Mouse (Mus musculus) MEL (cell line): Measurements from ENCODE around the gene Fars2.

Experiments used
- BHLHE40 ChIP-seq: IDR thresholded peaks from 2 replicates; pipeline ENCODE4 v1.6.1; 2012; ENCODE audit warnings: low read depth, mild to moderate bottlenecking, inconsistent platforms, low read length, improper control_type of control experiment, borderline replicate concordance
- CTCF ChIP-seq, 3 experiments: IDR thresholded peaks in 2 of 3; conservative IDR thresholded peaks in 1 of 3; 2 replicates each; pipeline ENCODE4 v1.5.1; 2011 to 2012; ENCODE audit warnings: low read length in 3 of 3, low read depth in 2 of 3, mild to moderate bottlenecking in 2 of 3, improper control_type of control experiment in 1 of 3, inconsistent platforms in 1 of 3, mixed read lengths in 1 of 3, moderate library complexity in 1 of 3; ENCODE audit not compliant: control insufficient read depth in 1 of 3, insufficient read depth in 1 of 3, poor library complexity in 1 of 3, severe bottlenecking in 1 of 3
- EP300 ChIP-seq, 2 experiments: IDR thresholded peaks; 2 replicates each; pipeline ENCODE4 v1.6.1; 2011; ENCODE audit warnings: improper control_type of control experiment in 2 of 2, low read length in 2 of 2, low read depth in 1 of 2, mild to moderate bottlenecking in 1 of 2
- POLR2A ChIP-seq, 2 experiments: IDR thresholded peaks; 2 replicates each; pipeline ENCODE4 v1.6.1; 2011 to 2012; ENCODE audit warnings: low read length in 2 of 2, mild to moderate bottlenecking in 2 of 2, control low read depth in 1 of 2, improper control_type of control experiment in 1 of 2, low read depth in 1 of 2, moderate library complexity in 1 of 2; ENCODE audit not compliant: control insufficient read depth in 1 of 2, insufficient read depth in 1 of 2, poor library complexity in 1 of 2
- POLR2AphosphoS5 ChIP-seq: IDR thresholded peaks from 2 replicates; pipeline ENCODE4 v1.6.1; 2012; ENCODE audit warnings: low read depth, borderline replicate concordance, mild to moderate bottlenecking, inconsistent platforms, low read length, moderate library complexity, mixed read lengths
- RAD21 ChIP-seq: IDR thresholded peaks from 2 replicates; pipeline ENCODE4 v1.6.1; 2011; ENCODE audit warnings: mild to moderate bottlenecking, low read depth, low read length, improper control_type of control experiment
- TCF12 ChIP-seq: IDR thresholded peaks from 2 replicates; pipeline ENCODE4 v1.6.1; 2014; ENCODE audit warnings: low read depth, mild to moderate bottlenecking, inconsistent platforms, low read length, improper control_type of control experiment, moderate library complexity
- USF2 ChIP-seq, 2 experiments: IDR thresholded peaks; 2 replicates each; pipeline ENCODE4 v1.6.1; 2011 to 2012; ENCODE audit warnings: improper control_type of control experiment in 2 of 2, low read length in 2 of 2, borderline replicate concordance in 1 of 2, inconsistent platforms in 1 of 2, low read depth in 1 of 2, mild to moderate bottlenecking in 1 of 2; ENCODE audit not compliant: insufficient read depth in 1 of 2
- ZNF384 ChIP-seq: IDR thresholded peaks from 2 replicates; pipeline ENCODE4 v1.6.1; 2012; ENCODE audit warnings: low read depth, mild to moderate bottlenecking, inconsistent platforms, low read length, improper control_type of control experiment

DNA sequence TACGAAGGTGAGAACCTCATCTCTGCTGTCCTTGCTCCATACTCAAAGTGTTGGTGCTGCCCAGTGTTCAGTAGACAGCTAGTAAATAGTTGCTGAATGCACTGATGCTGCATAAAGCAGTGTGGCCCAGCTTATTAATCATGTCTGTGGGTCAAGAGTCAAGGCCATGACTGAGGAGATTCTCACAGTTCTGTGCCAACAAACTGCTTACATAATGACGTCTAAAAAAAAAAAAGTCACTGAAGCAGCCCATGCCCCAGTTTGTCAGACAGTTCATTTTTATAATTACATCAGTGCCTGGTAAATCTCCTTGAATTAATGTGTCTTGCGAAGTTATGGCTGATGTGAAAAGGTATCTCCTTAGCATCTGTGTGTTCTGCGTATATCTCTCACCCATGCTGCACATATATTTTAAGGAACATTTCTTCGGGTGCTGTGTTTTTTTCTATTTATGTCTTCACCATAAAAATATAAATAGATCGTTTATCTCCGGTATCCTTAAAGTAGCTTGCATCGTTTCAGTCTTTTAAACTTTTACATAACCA is 314.8 kb downstream of the Fars2 start:
- TF ChIP-seq USF2 (IDR thresholded peaks at IDR 0.05; ENCODE audit: borderline replicate concordance in 1 of 2, insufficient read depth in 1 of 2, low read depth in 1 of 2, low read length in 2 of 2): no peak
- TF ChIP-seq EP300 (IDR thresholded peaks at IDR 0.05; ENCODE audit: low read depth in 1 of 2, low read length in 2 of 2): no peak
- TF ChIP-seq POLR2A (IDR thresholded peaks at IDR 0.05; ENCODE audit: control insufficient read depth in 1 of 2, insufficient read depth in 1 of 2, low read depth in 1 of 2, low read length in 2 of 2, poor library complexity in 1 of 2): no peak
- TF ChIP-seq CTCF (IDR thresholded peaks at IDR 0.05 in 2 of 3, conservative IDR thresholded peaks at IDR 0.05 in 1 of 3; ENCODE audit: control insufficient read depth in 1 of 3, insufficient read depth in 1 of 3, low read depth in 2 of 3, low read length in 3 of 3, poor library complexity in 1 of 3, severe bottlenecking in 1 of 3): no peak
- TF ChIP-seq BHLHE40: no peak
- no peak for TF ChIP-seq POLR2AphosphoS5
- TF ChIP-seq TCF12: no peak
- no peak for TF ChIP-seq ZNF384
- TF ChIP-seq RAD21: no peak
